Mouse (Mus musculus) forebrain, embryonic 11.5 days (tissue): ENCODE results near the gene Cyp4a31. TPM values are rescaled to one million over a fixed set of nuclear protein-coding genes. Genes with fewer than 3 reads are reported as not detected.
"Not testable (repeated sequence)": the region's sequence is repeated elsewhere in the genome, so short reads cannot be mapped to it uniquely, and the experiment has no call there.

Experiments used
- ATAC-seq: fragments of 200-750 bp; cut with Nextera tagmentation; replicated peaks from 2 replicates; pipeline ENCODE4 v1.8.0; 2017; ENCODE audit warnings: moderate TSS enrichment; ENCODE audit not compliant: low FRiP score
- DNase-seq: peaks from one replicate; pipeline ENCODE4 v3.0.0-alpha.2; 2017; ENCODE audit warnings: low spot score
- H3K27ac ChIP-seq: fragments of 300-500 bp; sonication (generic); 2 replicates; pipeline ENCODE4 v1.5.1; 2014; ENCODE audit warnings: low read depth, low read length
- H3K27me3 ChIP-seq: fragments of 300-500 bp; sonication (generic); 2 replicates; pipeline ENCODE4 v1.6.1; 2014; ENCODE audit warnings: mild to moderate bottlenecking, low read length, mixed read lengths; ENCODE audit not compliant: control insufficient read depth, insufficient read depth
- H3K36me3 ChIP-seq: fragments of 300-500 bp; sonication (generic); 2 replicates; pipeline ENCODE4 v1.6.1; 2014; ENCODE audit warnings: mild to moderate bottlenecking, low read length, moderate library complexity, mixed read lengths; ENCODE audit not compliant: control insufficient read depth, insufficient read depth
- H3K4me1 ChIP-seq: fragments of 300-500 bp; sonication (generic); replicated peaks from 2 replicates; pipeline ENCODE4 v1.6.1; 2014; ENCODE audit warnings: low read length, mixed read lengths; ENCODE audit not compliant: control insufficient read depth, insufficient read depth
- H3K4me2 ChIP-seq: fragments of 300-500 bp; sonication (generic); 2 replicates; pipeline ENCODE4 v1.6.1; 2014; ENCODE audit warnings: low read depth, mild to moderate bottlenecking, low read length, moderate library complexity, mixed read lengths; ENCODE audit not compliant: severe bottlenecking
- H3K4me3 ChIP-seq: fragments of 300-500 bp; sonication (generic); 2 replicates; pipeline ENCODE4 v1.5.1; 2014; ENCODE audit warnings: low read depth, low read length
- H3K9ac ChIP-seq: fragments of 300-500 bp; sonication (generic); 2 replicates; pipeline ENCODE4 v1.6.1; 2014; ENCODE audit warnings: low read length
- H3K9me3 ChIP-seq: fragments of 300-500 bp; sonication (generic); 2 replicates; pipeline ENCODE4 v1.6.1; 2016; ENCODE audit warnings: low read length, mixed read lengths; ENCODE audit not compliant: control insufficient read depth
- WGBS: fragments of 180-500 bp; shearing (Covaris S2); extraction: QIAGEN DNeasy Blood & Tissue Kit; methylation state at CpG from one replicate; pipeline ENCODE4 v1.1.7; 2014; 5-methylcytosine and 5-hydroxymethylcytosine counted together
- polyA plus RNA-seq: library from polyadenylated mRNA; unstranded; fragments of >200 nt; fragmentation: Nextera tagmentation; extraction: Ambion mirVana; gene quantifications from 2 replicates; pipeline ENCODE4 v1.2.1, GENCODE M21; 2014

Cyp4a31 gene
- polyA plus RNA-seq, 1 experiment from 2014 or later = not detected

DNA sequence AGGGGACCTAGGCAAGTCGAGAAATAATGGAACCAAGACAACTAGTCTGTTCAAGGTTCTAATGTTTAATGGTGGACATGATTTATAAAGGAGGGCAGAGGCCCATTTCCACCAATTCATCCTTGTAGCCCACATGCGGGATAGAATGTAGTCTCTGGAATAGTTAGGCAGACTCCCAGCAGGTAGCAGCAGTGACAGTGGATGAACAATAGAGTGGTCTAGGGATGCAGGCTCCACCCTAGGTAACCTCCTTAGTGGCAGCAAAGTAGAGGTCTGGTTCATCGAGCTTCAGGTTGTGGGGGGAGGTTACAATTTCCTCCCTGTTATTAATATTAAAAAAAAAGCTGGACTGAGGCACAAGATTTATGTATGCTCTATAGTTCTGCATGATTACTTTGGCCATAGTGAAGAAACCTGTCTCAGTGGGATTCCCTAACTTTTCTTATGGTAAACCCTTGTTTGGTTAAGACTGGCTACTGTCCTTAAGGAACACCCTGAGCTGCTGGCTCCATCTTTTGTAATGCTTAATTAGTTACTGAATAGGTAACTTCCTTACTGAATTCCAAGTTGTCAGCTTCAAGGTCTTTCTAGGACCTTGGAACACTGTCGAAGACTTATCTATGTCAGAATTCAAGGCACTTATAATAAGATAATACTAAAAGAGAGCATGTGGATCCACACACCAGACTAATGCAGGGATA is 5.4 kb upstream of the Cyp4a31 start:
- Histone ChIP-seq H3K27ac (no peak overlapping the region), H3K9ac (no peak overlapping the region), H3K4me3 (no peak overlapping the region), H3K36me3 (no peaks in the 10 kb centered on the region), H3K4me2 (no peak overlapping the region), H3K9me3 (no peaks in the 10 kb centered on the region), H3K4me1 (no peaks in the 10 kb centered on the region), H3K27me3 (no peaks in the 10 kb centered on the region)
- ATAC-seq (no peak), DNase-seq (no peak)
- WGBS = 52% methylated on average over 4 of the region's 4 CpGs

DNA sequence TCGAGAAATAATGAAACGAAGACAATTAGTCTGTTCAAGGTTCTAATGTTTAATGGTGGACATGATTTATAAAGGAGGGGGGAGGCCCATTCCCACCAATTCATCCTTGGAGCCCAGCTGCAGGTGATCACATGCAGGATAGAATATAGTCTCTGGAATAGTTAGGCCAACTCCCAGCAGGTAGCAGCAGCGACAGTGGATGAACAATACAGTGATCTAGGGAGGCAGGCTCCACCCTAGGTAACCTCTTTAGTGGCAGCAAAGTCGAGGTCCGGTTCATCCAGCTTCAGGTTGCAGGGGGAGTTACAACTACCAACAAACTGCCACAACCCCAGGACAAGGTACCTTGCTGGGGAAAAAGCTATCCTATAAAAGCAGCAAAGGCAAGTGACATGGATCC is 2.2 kb upstream of the Cyp4a31 start:
- not testable (repeated sequence) for H3K9ac ChIP-seq, H3K4me1 ChIP-seq, H3K4me3 ChIP-seq, H3K9me3 ChIP-seq, H3K36me3 ChIP-seq, H3K27me3 ChIP-seq, H3K27ac ChIP-seq, ATAC-seq, DNase-seq, H3K4me2 ChIP-seq
- 58% methylated on average over 5 of the region's 5 CpGs for WGBS

DNA sequence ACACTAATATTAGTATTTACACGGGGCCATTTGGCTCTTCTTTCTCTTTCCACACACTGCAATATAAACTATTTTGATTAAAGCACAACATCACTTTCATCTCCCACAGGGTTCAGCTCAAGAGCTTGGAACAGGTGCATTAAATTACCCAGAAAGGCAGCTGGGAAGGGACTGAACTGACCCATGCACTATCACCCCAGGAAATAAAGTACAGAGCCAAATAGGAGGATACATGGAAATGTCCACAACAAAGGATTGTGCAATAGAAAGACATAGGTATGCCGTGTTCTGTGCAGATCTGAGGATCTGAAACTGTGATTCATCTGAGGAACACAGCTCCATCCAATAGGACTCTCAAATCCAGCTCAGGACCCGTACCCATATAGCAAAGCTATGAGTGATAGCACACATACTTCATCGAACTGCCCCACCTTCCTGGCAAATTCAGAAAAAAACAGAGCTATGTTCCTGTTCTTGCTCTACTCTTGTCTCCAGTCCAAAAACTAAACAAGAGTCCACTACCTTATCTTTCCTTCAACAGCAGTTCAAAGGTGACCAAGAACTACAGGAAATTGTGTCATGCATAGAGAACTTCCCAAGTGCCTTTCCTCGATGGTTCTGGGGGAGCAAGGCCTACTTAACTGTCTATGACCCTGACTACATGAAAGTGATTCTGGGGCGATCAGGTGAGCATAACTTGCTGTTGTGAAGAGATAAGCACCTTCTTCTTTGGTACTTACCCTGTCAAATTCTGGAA is 1.2 kb downstream of the Cyp4a31 start:
- not testable (repeated sequence) for H3K4me2 ChIP-seq, H3K27me3 ChIP-seq, DNase-seq, H3K36me3 ChIP-seq, H3K4me3 ChIP-seq, ATAC-seq, H3K4me1 ChIP-seq, H3K9ac ChIP-seq, H3K27ac ChIP-seq, H3K9me3 ChIP-seq
- 85% methylated on average over 6 of the region's 6 CpGs for WGBS

- WGBS = 78% methylated on average over 3 of the region's 3 CpGs
- no peaks in the 10 kb centered on the region for H3K36me3 ChIP-seq
- no peak overlapping the region for H3K4me3 ChIP-seq
- H3K9ac ChIP-seq = no peak overlapping the region
- H3K27ac ChIP-seq = no peak overlapping the region
- DNase-seq (no peak), ATAC-seq (no peak)
- no peaks in the 10 kb centered on the region for H3K9me3 ChIP-seq
- no peaks in the 10 kb centered on the region for H3K4me1 ChIP-seq
- no peaks in the 10 kb centered on the region for H3K27me3 ChIP-seq
- H3K4me2 ChIP-seq = no peak overlapping the region
Measured at GRCm38 (mm10) chr4:115575255-115575654, 11.8 kb downstream of the Cyp4a31 start.

GRCm38 (mm10) chr4:115575776-115576175 is 12.3 kb downstream of the Cyp4a31 start:
- Histone ChIP-seq H3K4me3 (no peak overlapping the region), H3K9ac (no peak overlapping the region), H3K27ac (no peak overlapping the region), H3K4me2 (no peak overlapping the region), H3K36me3 (no peaks in the 10 kb centered on the region), H3K9me3 (no peaks in the 10 kb centered on the region), H3K27me3 (no peaks in the 10 kb centered on the region), H3K4me1 (no peaks in the 10 kb centered on the region)
- ATAC-seq (no peak), DNase-seq (no peak)
- WGBS = 80% methylated on average over 2 of the region's 2 CpGs

GRCm38 (mm10) chr4:115583036-115583435 is 19.6 kb downstream of the Cyp4a31 start:
- no peak for DNase-seq
- ATAC-seq = no peak
- no peaks in the 10 kb centered on the region for H3K27me3 ChIP-seq
- no peaks in the 10 kb centered on the region for H3K4me1 ChIP-seq
- no peaks in the 10 kb centered on the region for H3K36me3 ChIP-seq
- H3K27ac ChIP-seq = no peak overlapping the region
- H3K9me3 ChIP-seq = no peaks in the 10 kb centered on the region
- H3K4me2 ChIP-seq = no peak overlapping the region
- H3K4me3 ChIP-seq = no peak overlapping the region
- no peak overlapping the region for H3K9ac ChIP-seq

GRCm38 (mm10) chr4:115596357-115596756 is 32.9 kb downstream of the Cyp4a31 start:
- H3K4me1 ChIP-seq = no peaks in the 10 kb centered on the region
- 83% methylated on average over 1 of the region's 1 CpGs for WGBS
- H3K27ac ChIP-seq = no peak overlapping the region
- H3K4me2 ChIP-seq = no peak overlapping the region
- DNase-seq (no peak), ATAC-seq (no peak)
- no peaks in the 10 kb centered on the region for H3K9me3 ChIP-seq
- no peak overlapping the region for H3K4me3 ChIP-seq
- H3K36me3 ChIP-seq = no peaks in the 10 kb centered on the region
- no peaks in the 10 kb centered on the region for H3K27me3 ChIP-seq
- no peak overlapping the region for H3K9ac ChIP-seq

GRCm38 (mm10) chr4:115596824-115597336 is 33.4 kb downstream of the Cyp4a31 start:
- WGBS = 88% methylated on average over 2 of the region's 2 CpGs
- Histone ChIP-seq H3K27me3 (no peaks in the 10 kb centered on the region), H3K9ac (no peak overlapping the region), H3K4me1 (no peaks in the 10 kb centered on the region), H3K9me3 (no peaks in the 10 kb centered on the region), H3K4me2 (no peak overlapping the region), H3K36me3 (no peaks in the 10 kb centered on the region), H3K4me3 (no peak overlapping the region), H3K27ac (no peak overlapping the region)
- ATAC-seq (no peak), DNase-seq (no peak)
